Mouse (Mus musculus): ENCODE measurements at regions not wholly inside any gene's neighbourhood (a gene's known extent, or its start where the extent isn't known, plus 50 kb on each side); places are given as distances from the start of the nearest gene placed in this dataset.

- H3K27ac ChIP-seq (ENCODE audit: low read length) = no peak overlapping the region
- H3K4me1 ChIP-seq (ENCODE audit: insufficient read depth, low read length) = peaks cover 6% of the 10 kb centered on the region
- no peak overlapping the region for H3K4me3 ChIP-seq (ENCODE audit: low read length)
- ATAC-seq (ENCODE audit: low FRiP score, low TSS enrichment) = no peak
- 91% methylated on average over 4 of the region's 4 CpGs for WGBS
- no peak overlapping the region for H3K4me2 ChIP-seq (replicated peaks; ENCODE audit: low read depth, low read length)
- no peak overlapping the region for H3K9ac ChIP-seq (replicated peaks; ENCODE audit: low read length)
- no peaks in the 10 kb centered on the region for H3K9me3 ChIP-seq (ENCODE audit: low read length)
- H3K36me3 ChIP-seq (ENCODE audit: insufficient read depth, low read length) = no peaks in the 10 kb centered on the region
- no peaks in the 10 kb centered on the region for H3K27me3 ChIP-seq (ENCODE audit: insufficient read depth, low read length)
Measured at GRCm38 (mm10) chr1:177627814-177628213, 101.8 kb upstream of the 1700016C15Rik start.

GRCm38 (mm10) chr1:177633966-177634602 is 95.5 kb upstream of the 1700016C15Rik start:
- no peaks in the 10 kb centered on the region for H3K27me3 ChIP-seq (ENCODE audit: insufficient read depth, low read length)
- no peak overlapping the region for H3K9ac ChIP-seq (replicated peaks; ENCODE audit: low read length)
- 87% methylated on average over 9 of the region's 9 CpGs for WGBS
- no peaks in the 10 kb centered on the region for H3K36me3 ChIP-seq (ENCODE audit: insufficient read depth, low read length)
- no peak overlapping the region for H3K4me2 ChIP-seq (replicated peaks; ENCODE audit: low read depth, low read length)
- ATAC-seq (ENCODE audit: low FRiP score, low TSS enrichment) = no peak
- H3K4me1 ChIP-seq (ENCODE audit: insufficient read depth, low read length) = peaks cover 5% of the 10 kb centered on the region
- no peaks in the 10 kb centered on the region for H3K9me3 ChIP-seq (ENCODE audit: low read length)
- H3K4me3 ChIP-seq (ENCODE audit: low read length) = no peak overlapping the region
- H3K27ac ChIP-seq (ENCODE audit: low read length) = no peak overlapping the region; the same call in 1 of the 2 replicates

GRCm38 (mm10) chr1:177637061-177637460 is 92.6 kb upstream of the 1700016C15Rik start:
- Histone ChIP-seq H3K36me3 (ENCODE audit: insufficient read depth, low read length) (no peaks in the 10 kb centered on the region), H3K27ac (ENCODE audit: low read length) (no peak overlapping the region; the same call in 1 of the 2 replicates), H3K4me1 (ENCODE audit: insufficient read depth, low read length) (peaks cover 24% of the 10 kb centered on the region), H3K27me3 (ENCODE audit: insufficient read depth, low read length) (no peaks in the 10 kb centered on the region), H3K4me2 (replicated peaks; ENCODE audit: low read depth, low read length) (no peak overlapping the region), H3K9ac (replicated peaks; ENCODE audit: low read length) (no peak overlapping the region), H3K4me3 (ENCODE audit: low read length) (no peak overlapping the region), H3K9me3 (ENCODE audit: low read length) (no peaks in the 10 kb centered on the region)
- no peak for ATAC-seq (ENCODE audit: low FRiP score, low TSS enrichment)
- WGBS = 65% methylated on average over 9 of the region's 9 CpGs

GRCm38 (mm10) chr1:177638381-177638780 is 91.2 kb upstream of the 1700016C15Rik start:
- Histone ChIP-seq H3K36me3 (ENCODE audit: insufficient read depth, low read length) (no peaks in the 10 kb centered on the region), H3K27ac (ENCODE audit: low read length) (no peak overlapping the region), H3K4me3 (ENCODE audit: low read length) (no peak overlapping the region), H3K9me3 (ENCODE audit: low read length) (no peaks in the 10 kb centered on the region), H3K4me2 (replicated peaks; ENCODE audit: low read depth, low read length) (no peak overlapping the region), H3K9ac (replicated peaks; ENCODE audit: low read length) (no peak overlapping the region), H3K4me1 (ENCODE audit: insufficient read depth, low read length) (peaks cover 31% of the 10 kb centered on the region), H3K27me3 (ENCODE audit: insufficient read depth, low read length) (no peaks in the 10 kb centered on the region)
- ATAC-seq (ENCODE audit: low FRiP score, low TSS enrichment) = no peak
- WGBS = 44% methylated on average over 10 of the region's 10 CpGs

GRCm38 (mm10) chr1:177639931-177640846 is 89.4 kb upstream of the 1700016C15Rik start:
- 0 out of 2 replicates have a peak overlapping the region, but pooled peaks have one; percentile 12 for H3K27ac ChIP-seq (ENCODE audit: low read length)
- no peak for ATAC-seq (ENCODE audit: low FRiP score, low TSS enrichment)
- WGBS = 29% methylated on average over 20 of the region's 20 CpGs
- H3K9me3 ChIP-seq (ENCODE audit: low read length) = no peaks in the 10 kb centered on the region
- H3K9ac ChIP-seq (replicated peaks; ENCODE audit: low read length) = peak overlapping the region; percentile 31; the same call in 1 of the 2 replicates
- peaks cover 35% of the 10 kb centered on the region for H3K4me1 ChIP-seq (ENCODE audit: insufficient read depth, low read length)
- H3K27me3 ChIP-seq (ENCODE audit: insufficient read depth, low read length) = no peaks in the 10 kb centered on the region
- H3K4me2 ChIP-seq (replicated peaks; ENCODE audit: low read depth, low read length) = 0 out of 2 replicates have a peak overlapping the region, but pooled peaks have one; percentile 30
- no peak overlapping the region for H3K4me3 ChIP-seq (ENCODE audit: low read length)
- no peaks in the 10 kb centered on the region for H3K36me3 ChIP-seq (ENCODE audit: insufficient read depth, low read length)

- no peak overlapping the region for H3K9ac ChIP-seq (replicated peaks; ENCODE audit: low read length)
- no peaks in the 10 kb centered on the region for H3K9me3 ChIP-seq (ENCODE audit: low read length)
- H3K27ac ChIP-seq (ENCODE audit: low read length) = peak overlapping the region; percentile 71
- no peaks in the 10 kb centered on the region for H3K36me3 ChIP-seq (ENCODE audit: insufficient read depth, low read length)
- WGBS = 44% methylated on average over 10 of the region's 10 CpGs
- peak; percentile 83 for ATAC-seq (ENCODE audit: low FRiP score, low TSS enrichment)
- no peak overlapping the region for H3K4me3 ChIP-seq (ENCODE audit: low read length)
- peaks cover 43% of the 10 kb centered on the region for H3K4me1 ChIP-seq (ENCODE audit: insufficient read depth, low read length)
- H3K27me3 ChIP-seq (ENCODE audit: insufficient read depth, low read length) = no peaks in the 10 kb centered on the region
- no peak overlapping the region for H3K4me2 ChIP-seq (replicated peaks; ENCODE audit: low read depth, low read length)
Measured at GRCm38 (mm10) chr1:177642712-177643467, 86.7 kb upstream of the 1700016C15Rik start.

- WGBS = 91% methylated on average over 3 of the region's 3 CpGs
- no peaks in the 10 kb centered on the region for H3K27me3 ChIP-seq (ENCODE audit: insufficient read depth, low read length)
- no peak overlapping the region for H3K9ac ChIP-seq (replicated peaks; ENCODE audit: low read length)
- H3K27ac ChIP-seq (ENCODE audit: low read length) = no peak overlapping the region
- H3K9me3 ChIP-seq (ENCODE audit: low read length) = no peaks in the 10 kb centered on the region
- H3K36me3 ChIP-seq (ENCODE audit: insufficient read depth, low read length) = no peaks in the 10 kb centered on the region
- H3K4me1 ChIP-seq (ENCODE audit: insufficient read depth, low read length) = peaks cover 42% of the 10 kb centered on the region
- ATAC-seq (ENCODE audit: low FRiP score, low TSS enrichment) = no peak
- H3K4me2 ChIP-seq (replicated peaks; ENCODE audit: low read depth, low read length) = no peak overlapping the region
- H3K4me3 ChIP-seq (ENCODE audit: low read length) = no peak overlapping the region
Measured at GRCm38 (mm10) chr1:177643662-177644061, 86.0 kb upstream of the 1700016C15Rik start.

GRCm38 (mm10) chr1:177644214-177644613 is 85.4 kb upstream of the 1700016C15Rik start:
- H3K9ac ChIP-seq (replicated peaks; ENCODE audit: low read length) = no peak overlapping the region
- no peaks in the 10 kb centered on the region for H3K9me3 ChIP-seq (ENCODE audit: low read length)
- no peak overlapping the region for H3K27ac ChIP-seq (ENCODE audit: low read length)
- 76% methylated on average over 4 of the region's 4 CpGs for WGBS
- H3K4me1 ChIP-seq (ENCODE audit: insufficient read depth, low read length) = peaks cover 37% of the 10 kb centered on the region
- no peak overlapping the region for H3K4me3 ChIP-seq (ENCODE audit: low read length)
- H3K4me2 ChIP-seq (replicated peaks; ENCODE audit: low read depth, low read length) = no peak overlapping the region
- no peaks in the 10 kb centered on the region for H3K36me3 ChIP-seq (ENCODE audit: insufficient read depth, low read length)
- H3K27me3 ChIP-seq (ENCODE audit: insufficient read depth, low read length) = no peaks in the 10 kb centered on the region
- no peak for ATAC-seq (ENCODE audit: low FRiP score, low TSS enrichment)

GRCm38 (mm10) chr1:177645327-177645726 is 84.3 kb upstream of the 1700016C15Rik start:
- H3K27me3 ChIP-seq (ENCODE audit: insufficient read depth, low read length) = no peaks in the 10 kb centered on the region
- ATAC-seq (ENCODE audit: low FRiP score, low TSS enrichment) = peak; percentile 24; the same call in 1 of the 2 replicates
- WGBS = 21% methylated on average over 4 of the region's 4 CpGs

More at GRCm38 (mm10) chr1:177645327-177645726, 84.3 kb upstream of the 1700016C15Rik start:
- H3K9ac ChIP-seq (replicated peaks; ENCODE audit: low read length) = no peak overlapping the region
- no peaks in the 10 kb centered on the region for H3K9me3 ChIP-seq (ENCODE audit: low read length)
- no peak overlapping the region for H3K4me3 ChIP-seq (ENCODE audit: low read length)
- no peak overlapping the region for H3K27ac ChIP-seq (ENCODE audit: low read length)
- H3K36me3 ChIP-seq (ENCODE audit: insufficient read depth, low read length) = no peaks in the 10 kb centered on the region
- H3K4me2 ChIP-seq (replicated peaks; ENCODE audit: low read depth, low read length) = no peak overlapping the region
- H3K4me1 ChIP-seq (ENCODE audit: insufficient read depth, low read length) = peaks cover 26% of the 10 kb centered on the region
